Mouse (Mus musculus) hindbrain, embryonic 13.5 days (tissue): ENCODE data around the gene Lmo7. TPM values are rescaled to one million over a fixed set of nuclear protein-coding genes. Genes with fewer than 3 reads are reported as not detected.

Source experiments
- ATAC-seq: fragments of 200-750 bp; cut with Nextera tagmentation; 2 replicates; pipeline ENCODE4 v1.8.0; 2017; ENCODE audit warnings: moderate TSS enrichment; ENCODE audit not compliant: low FRiP score
- H3K27ac ChIP-seq: fragments of 300-500 bp; sonication (generic); 2 replicates; pipeline ENCODE4 v1.5.1; 2015; ENCODE audit warnings: inconsistent platforms, mild to moderate bottlenecking, moderate library complexity
- H3K27me3 ChIP-seq: fragments of 300-500 bp; sonication (generic); 2 replicates; pipeline ENCODE4 v1.6.1; 2015; ENCODE audit warnings: mild to moderate bottlenecking, inconsistent platforms
- H3K36me3 ChIP-seq: fragments of 300-500 bp; sonication (generic); 2 replicates; pipeline ENCODE4 v1.6.1; 2015; ENCODE audit warnings: mild to moderate bottlenecking, inconsistent platforms
- H3K4me1 ChIP-seq: fragments of 300-500 bp; sonication (generic); replicated peaks from 2 replicates; pipeline ENCODE4 v1.6.1; 2015; ENCODE audit warnings: inconsistent platforms
- H3K4me2 ChIP-seq: fragments of 300-500 bp; sonication (generic); 2 replicates; pipeline ENCODE4 v1.6.1; 2015; ENCODE audit warnings: inconsistent platforms, mild to moderate bottlenecking, moderate library complexity
- H3K4me3 ChIP-seq: fragments of 300-500 bp; sonication (generic); 2 replicates; pipeline ENCODE4 v1.5.1; 2015; ENCODE audit warnings: mild to moderate bottlenecking, inconsistent platforms
- H3K9ac ChIP-seq: fragments of 300-500 bp; sonication (generic); 2 replicates; pipeline ENCODE4 v1.6.1; 2015; ENCODE audit warnings: mild to moderate bottlenecking, inconsistent platforms
- H3K9me3 ChIP-seq: fragments of 300-500 bp; sonication (generic); 2 replicates; pipeline ENCODE4 v1.6.1; 2016; ENCODE audit warnings: inconsistent platforms
- WGBS: fragments of 180-500 bp; shearing (Covaris S2); methylation state at CpG from one replicate; pipeline ENCODE4 v1.1.7; 2015; 5-methylcytosine and 5-hydroxymethylcytosine counted together
- polyA plus RNA-seq: library from polyadenylated mRNA; unstranded; fragments of >200 nt; fragmentation: Nextera tagmentation; extraction: Ambion mirVana; gene quantifications from 2 replicates; pipeline ENCODE4 v1.2.1, GENCODE M21; 2015

The Lmo7 gene
- polyA plus RNA-seq, 1 experiment from 2014 or later: 1.4 TPM

- H3K27me3 ChIP-seq: no peaks in the 10 kb centered on the region
- H3K27ac ChIP-seq: no peak overlapping the region
- H3K4me1 ChIP-seq: no peaks in the 10 kb centered on the region
- no peak for ATAC-seq
- no peaks in the 10 kb centered on the region for H3K9me3 ChIP-seq
- 84% methylated on average over 4 of the region's 4 CpGs for WGBS
- H3K9ac ChIP-seq: no peak overlapping the region
- no peaks in the 10 kb centered on the region for H3K36me3 ChIP-seq
- no peak overlapping the region for H3K4me3 ChIP-seq
- H3K4me2 ChIP-seq: no peak overlapping the region
Measured at GRCm38 (mm10) chr14:101869661-101870060, 139.9 kb downstream of the Lmo7 start.

GRCm38 (mm10) chr14:101870171-101870902 is 140.6 kb downstream of the Lmo7 start:
- Histone ChIP-seq H3K27ac (no peak overlapping the region), H3K27me3 (no peaks in the 10 kb centered on the region), H3K4me3 (no peak overlapping the region), H3K4me1 (no peaks in the 10 kb centered on the region), H3K36me3 (no peaks in the 10 kb centered on the region), H3K9ac (no peak overlapping the region), H3K9me3 (no peaks in the 10 kb centered on the region), H3K4me2 (no peak overlapping the region)
- no peak for ATAC-seq
- WGBS: 81% methylated on average over 9 of the region's 9 CpGs

- Histone ChIP-seq H3K4me2 (no peak overlapping the region), H3K4me3 (no peak overlapping the region), H3K9me3 (no peaks in the 10 kb centered on the region), H3K9ac (no peak overlapping the region), H3K27ac (no peak overlapping the region), H3K27me3 (no peaks in the 10 kb centered on the region), H3K4me1 (no peaks in the 10 kb centered on the region), H3K36me3 (no peaks in the 10 kb centered on the region)
- WGBS: 79% methylated on average over 3 of the region's 3 CpGs
- no peak for ATAC-seq
Measured at GRCm38 (mm10) chr14:101872846-101873245, 143.1 kb downstream of the Lmo7 start.

GRCm38 (mm10) chr14:101878346-101879049 is 148.7 kb downstream of the Lmo7 start:
- no peak overlapping the region for H3K4me2 ChIP-seq
- ATAC-seq: no peak
- WGBS: 84% methylated on average over 8 of the region's 8 CpGs

GRCm38 (mm10) chr14:101879050-101879694 is 149.4 kb downstream of the Lmo7 start:
- Histone ChIP-seq H3K9ac (no peak overlapping the region), H3K9me3 (no peaks in the 10 kb centered on the region), H3K4me2 (no peak overlapping the region), H3K4me3 (no peak overlapping the region), H3K36me3 (no peaks in the 10 kb centered on the region), H3K27ac (no peak overlapping the region), H3K27me3 (no peaks in the 10 kb centered on the region), H3K4me1 (no peaks in the 10 kb centered on the region)
- 51% methylated on average over 7 of the region's 7 CpGs for WGBS
- no peak for ATAC-seq

More at GRCm38 (mm10) chr14:101878346-101879049, 148.7 kb downstream of the Lmo7 start:
- Histone ChIP-seq H3K27me3 (no peaks in the 10 kb centered on the region), H3K36me3 (no peaks in the 10 kb centered on the region), H3K4me1 (no peaks in the 10 kb centered on the region), H3K4me3 (no peak overlapping the region), H3K27ac (no peak overlapping the region), H3K9ac (no peak overlapping the region), H3K9me3 (no peaks in the 10 kb centered on the region)

GRCm38 (mm10) chr14:101882966-101883365 is 153.2 kb downstream of the Lmo7 start:
- no peak for ATAC-seq

GRCm38 (mm10) chr14:101883787-101884186 is 154.0 kb downstream of the Lmo7 start:
- no peaks in the 10 kb centered on the region for H3K4me1 ChIP-seq
- WGBS: 89% methylated on average over 6 of the region's 6 CpGs
- no peak overlapping the region for H3K4me2 ChIP-seq
- no peak for ATAC-seq
- H3K9me3 ChIP-seq: no peaks in the 10 kb centered on the region
- no peaks in the 10 kb centered on the region for H3K36me3 ChIP-seq
- no peak overlapping the region for H3K4me3 ChIP-seq
- H3K27ac ChIP-seq: no peak overlapping the region
- no peak overlapping the region for H3K9ac ChIP-seq
- no peaks in the 10 kb centered on the region for H3K27me3 ChIP-seq

More at GRCm38 (mm10) chr14:101882966-101883365, 153.2 kb downstream of the Lmo7 start:
- Histone ChIP-seq H3K9ac (no peak overlapping the region), H3K36me3 (no peaks in the 10 kb centered on the region), H3K4me3 (no peak overlapping the region), H3K27me3 (no peaks in the 10 kb centered on the region), H3K27ac (no peak overlapping the region), H3K4me1 (no peaks in the 10 kb centered on the region), H3K4me2 (no peak overlapping the region), H3K9me3 (no peaks in the 10 kb centered on the region)
- 58% methylated on average over 5 of the region's 5 CpGs for WGBS

- no peak overlapping the region for H3K4me2 ChIP-seq
- 96% methylated on average over 10 of the region's 10 CpGs for WGBS
- H3K4me3 ChIP-seq: no peak overlapping the region
- no peaks in the 10 kb centered on the region for H3K36me3 ChIP-seq
- no peak overlapping the region for H3K27ac ChIP-seq
- no peaks in the 10 kb centered on the region for H3K9me3 ChIP-seq
- no peak for ATAC-seq
- no peak overlapping the region for H3K9ac ChIP-seq
- no peaks in the 10 kb centered on the region for H3K27me3 ChIP-seq
- H3K4me1 ChIP-seq: no peaks in the 10 kb centered on the region
Measured at GRCm38 (mm10) chr14:101886320-101886719, 156.6 kb downstream of the Lmo7 start.

GRCm38 (mm10) chr14:101891903-101892448 is 162.2 kb downstream of the Lmo7 start:
- no peak overlapping the region for H3K9ac ChIP-seq
- 88% methylated on average over 10 of the region's 10 CpGs for WGBS
- no peaks in the 10 kb centered on the region for H3K27me3 ChIP-seq
- H3K27ac ChIP-seq: no peak overlapping the region
- H3K4me1 ChIP-seq: no peaks in the 10 kb centered on the region
- H3K4me3 ChIP-seq: no peak overlapping the region
- no peaks in the 10 kb centered on the region for H3K36me3 ChIP-seq
- no peaks in the 10 kb centered on the region for H3K9me3 ChIP-seq
- H3K4me2 ChIP-seq: no peak overlapping the region
- no peak for ATAC-seq

- WGBS: 85% methylated on average over 8 of the region's 8 CpGs
- Histone ChIP-seq H3K36me3 (no peaks in the 10 kb centered on the region), H3K27me3 (no peaks in the 10 kb centered on the region), H3K9ac (no peak overlapping the region), H3K9me3 (no peaks in the 10 kb centered on the region), H3K4me1 (no peaks in the 10 kb centered on the region), H3K4me3 (no peak overlapping the region), H3K4me2 (no peak overlapping the region), H3K27ac (no peak overlapping the region)
- no peak for ATAC-seq
Measured at GRCm38 (mm10) chr14:101892496-101892895, 162.7 kb downstream of the Lmo7 start.

GRCm38 (mm10) chr14:101893215-101893614 is 163.5 kb downstream of the Lmo7 start:
- Histone ChIP-seq H3K36me3 (no peaks in the 10 kb centered on the region), H3K9ac (no peak overlapping the region), H3K4me3 (no peak overlapping the region), H3K9me3 (no peaks in the 10 kb centered on the region), H3K27ac (no peak overlapping the region), H3K4me2 (no peak overlapping the region), H3K4me1 (no peaks in the 10 kb centered on the region), H3K27me3 (no peaks in the 10 kb centered on the region)
- no peak for ATAC-seq
- 94% methylated on average over 6 of the region's 6 CpGs for WGBS

- H3K4me3 ChIP-seq: no peak overlapping the region
- H3K27me3 ChIP-seq: no peaks in the 10 kb centered on the region
- whole genome bisulfite sequencing: 91% methylated on average over 6 of the region's 6 CpGs
- H3K36me3 ChIP-seq: no peaks in the 10 kb centered on the region
- no peaks in the 10 kb centered on the region for H3K9me3 ChIP-seq
- H3K27ac ChIP-seq: no peak overlapping the region
- no peak overlapping the region for H3K9ac ChIP-seq
- no peak overlapping the region for H3K4me2 ChIP-seq
- no peaks in the 10 kb centered on the region for H3K4me1 ChIP-seq
- no peak for ATAC-seq
Measured at GRCm38 (mm10) chr14:101898250-101898649, 168.5 kb downstream of the Lmo7 start.
